Comparison of ENCODE assay signal across 28 mouse cellular contexts in genomic region chr12:116713096-116713495, GRCm38 (mm10).
"Had no signal": no experiment of that assay in that cellular context is flagged by ENCODE, and none has a peak within 500 bp of the region (broad histone marks: within the 10 kb centered on the region; RNA-seq: fewer than 3 reads in every experiment).

No protein-coding gene starts in this region.

- H3K4me1 ChIP-seq: embryonic facial prominence, embryonic 12.5 days; embryonic facial prominence, embryonic 13.5 days; embryonic facial prominence, embryonic 15.5 days; forebrain, embryonic 10.5 days; forebrain, embryonic 13.5 days; forebrain, embryonic 15.5 days had no signal

- DNase-seq: cerebellum, adult 18-20 months; cerebellum, adult 2 months; cerebellum, adult 8-10 months; cerebellum, adult 9-10 months; cerebellum, adult 9-11 months; cerebellum, postnatal 10 days; cerebellum, postnatal 14 days; cerebellum, postnatal 25 days; cerebellum, postnatal 36 days; embryo, embryonic 11 days; forebrain, postnatal 0 days; gastrocnemius, adult 2 months; gastrocnemius, postnatal 10 days; gastrocnemius, postnatal 14 days; gastrocnemius, postnatal 25 days; gastrocnemius, postnatal 36 days; heart, adult 18-20 months; heart, adult 2 months had no signal

- H3K4me2 ChIP-seq: embryonic facial prominence, embryonic 12.5 days; embryonic facial prominence, embryonic 13.5 days; embryonic facial prominence, embryonic 15.5 days; forebrain, embryonic 12.5 days; forebrain, embryonic 13.5 days; forebrain, embryonic 15.5 days had no signal

- H3K27me3 ChIP-seq: embryonic facial prominence, embryonic 12.5 days; embryonic facial prominence, embryonic 13.5 days; embryonic facial prominence, embryonic 15.5 days; forebrain, embryonic 12.5 days; forebrain, embryonic 13.5 days; forebrain, embryonic 15.5 days had no signal

- H3K4me3 ChIP-seq: embryonic facial prominence, embryonic 12.5 days; embryonic facial prominence, embryonic 13.5 days; embryonic facial prominence, embryonic 15.5 days; erythroblast, embryonic 14.5 days; forebrain, embryonic 10.5 days; forebrain, embryonic 12.5 days; forebrain, embryonic 13.5 days; forebrain, embryonic 15.5 days; gastrocnemius, adult 2 months; heart, adult 2 months had no signal

- H3K36me3 ChIP-seq: embryonic facial prominence, embryonic 12.5 days; embryonic facial prominence, embryonic 13.5 days; embryonic facial prominence, embryonic 15.5 days; forebrain, embryonic 10.5 days; forebrain, embryonic 12.5 days; forebrain, embryonic 15.5 days had no signal

- H3K9ac ChIP-seq: embryonic facial prominence, embryonic 12.5 days; embryonic facial prominence, embryonic 13.5 days; embryonic facial prominence, embryonic 15.5 days; forebrain, embryonic 12.5 days; forebrain, embryonic 13.5 days; forebrain, embryonic 15.5 days; forebrain, postnatal 0 days had no signal

- H3K9me3 ChIP-seq: embryonic facial prominence, embryonic 12.5 days; embryonic facial prominence, embryonic 13.5 days; embryonic facial prominence, embryonic 15.5 days; forebrain, embryonic 10.5 days; forebrain, embryonic 12.5 days; forebrain, embryonic 13.5 days; forebrain, embryonic 15.5 days had no signal

- ATAC-seq: forebrain, embryonic 13.5 days; forebrain, embryonic 14.5 days; forebrain, embryonic 15.5 days; forebrain, embryonic 16.5 days; forebrain, postnatal 0 days had no signal

- H3K27ac ChIP-seq: embryonic facial prominence, embryonic 12.5 days; embryonic facial prominence, embryonic 13.5 days; embryonic facial prominence, embryonic 15.5 days; forebrain, embryonic 10.5 days; forebrain, embryonic 12.5 days; forebrain, embryonic 13.5 days; forebrain, embryonic 15.5 days; gastrocnemius, adult 2 months; heart, adult 2 months had no signal
